Mouse (Mus musculus): ENCODE results near the gene Mest. TPM values are rescaled to one million over a fixed set of nuclear protein-coding genes. Genes with fewer than 3 reads are reported as not detected.
A peak's percentile ranks its signal among the peaks of the same experiment; 100 is the strongest.

The Mest gene
- total RNA-seq, 2 experiments from 2014 or later, result 120 to 124 TPM

GRCm38 (mm10) chr6:30702881-30703280 lies 20.5 kb upstream of the Mest start:
- intact Hi-C loops (cut with DNase I), result no loop called here
- no peak for DNase-seq (ENCODE audit: low spot score in 2 of 2)

GRCm38 (mm10) chr6:30703476-30703875 lies 19.9 kb upstream of the Mest start:
- intact Hi-C loops (cut with DNase I), result no loop called here
- no peak for DNase-seq (ENCODE audit: low spot score in 2 of 2)

- intact Hi-C loops (cut with DNase I), result no loop called here
- no peak for DNase-seq (ENCODE audit: low spot score in 2 of 2)
Measured at GRCm38 (mm10) chr6:30703977-30704602, 19.3 kb upstream of the Mest start.

- intact Hi-C loops (cut with DNase I), result no loop called here
- DNase-seq (ENCODE audit: low spot score in 2 of 2), result no peak
Measured at GRCm38 (mm10) chr6:30709115-30709514, 14.2 kb upstream of the Mest start.

GRCm38 (mm10) chr6:30710371-30711364 lies 12.7 kb upstream of the Mest start:
- intact Hi-C loops (cut with DNase I), result no loop called here

GRCm38 (mm10) chr6:30711365-30711763 lies 12.0 kb upstream of the Mest start:
- intact Hi-C loops (cut with DNase I), result no loop called here
- no peak for DNase-seq (ENCODE audit: low spot score in 2 of 2)

More at GRCm38 (mm10) chr6:30710371-30711364, 12.7 kb upstream of the Mest start:
- DNase-seq (ENCODE audit: low spot score in 2 of 2), result no peak

GRCm38 (mm10) chr6:30712484-30712883 lies 10.9 kb upstream of the Mest start:
- DNase-seq (ENCODE audit: low spot score in 2 of 2), result no peak
- intact Hi-C loops (cut with DNase I), result no loop called here

GRCm38 (mm10) chr6:30713455-30713854 lies 9.9 kb upstream of the Mest start:
- intact Hi-C loops (cut with DNase I), result no loop called here
- DNase-seq (ENCODE audit: low spot score in 2 of 2), result no peak

GRCm38 (mm10) chr6:30713896-30714295 lies 9.5 kb upstream of the Mest start:
- no peak for DNase-seq (ENCODE audit: low spot score in 2 of 2)
- intact Hi-C loops (cut with DNase I), result no loop called here

GRCm38 (mm10) chr6:30714891-30715471 lies 8.4 kb upstream of the Mest start:
- intact Hi-C loops (cut with DNase I), result no loop called here
- DNase-seq (ENCODE audit: low spot score in 2 of 2), result no peak

GRCm38 (mm10) chr6:30716796-30717195 lies 6.6 kb upstream of the Mest start:
- DNase-seq (ENCODE audit: low spot score in 2 of 2), result peak in 1 of 2 experiments; percentile 48
- intact Hi-C loops (cut with DNase I), result no loop called here

- no peak for DNase-seq (ENCODE audit: low spot score in 2 of 2)
- intact Hi-C loops (cut with DNase I), result no loop called here
Measured at GRCm38 (mm10) chr6:30722385-30723164, 772 bp upstream of the Mest start.

- no peak for DNase-seq (ENCODE audit: low spot score in 2 of 2)
- intact Hi-C loops (cut with DNase I), result no loop called here
Measured at GRCm38 (mm10) chr6:30730301-30730971, 7.1 kb downstream of the Mest start.

GRCm38 (mm10) chr6:30732571-30733130 lies 9.3 kb downstream of the Mest start:
- no peak for DNase-seq (ENCODE audit: low spot score in 2 of 2)
- intact Hi-C loops (cut with DNase I), result no loop called here

- DNase-seq (ENCODE audit: low spot score in 2 of 2), result peak in 1 of 2 experiments; percentile 30
- intact Hi-C loops (cut with DNase I), result no loop called here
Measured at GRCm38 (mm10) chr6:30734465-30734864, 11.1 kb downstream of the Mest start.

GRCm38 (mm10) chr6:30734988-30735727 lies 11.8 kb downstream of the Mest start:
- intact Hi-C loops (cut with DNase I), result no loop called here
- no peak for DNase-seq (ENCODE audit: low spot score in 2 of 2)

GRCm38 (mm10) chr6:30735728-30736371 lies 12.5 kb downstream of the Mest start:
- intact Hi-C loops (cut with DNase I), result no loop called here
- no peak for DNase-seq (ENCODE audit: low spot score in 2 of 2)

GRCm38 (mm10) chr6:30736372-30736762 lies 13.0 kb downstream of the Mest start:
- DNase-seq (ENCODE audit: low spot score in 2 of 2), result no peak
- intact Hi-C loops (cut with DNase I), result no loop called here
